Mouse (Mus musculus) ES-E14 (cell line): ENCODE data around the gene Fkbp7. TPM values are rescaled to one million over a fixed set of nuclear protein-coding genes. Genes with fewer than 3 reads are reported as not detected.

Source experiments
- DNase-seq: peaks from one replicate; pipeline ENCODE4 v3.0.0-alpha.2; 2013; ENCODE audit warnings: low read depth, low spot score
- H3K27ac ChIP-seq: 2 replicates; pipeline ENCODE4 v1.5.1; 2012; ENCODE audit warnings: low read depth, mild to moderate bottlenecking, low read length, moderate library complexity, mixed read lengths; ENCODE audit not compliant: poor library complexity, insufficient read depth, severe bottlenecking
- H3K36me3 ChIP-seq: 2 replicates; pipeline ENCODE4 v1.6.1; 2012; ENCODE audit warnings: mild to moderate bottlenecking, low read length, moderate library complexity, mixed read lengths; ENCODE audit not compliant: control insufficient read depth, poor library complexity, insufficient read depth, severe bottlenecking
- H3K4me1 ChIP-seq, 2 experiments: fragments of 150-350 bp in 1 of 2; sonication (generic) in 1 of 2; 2 replicates each; pipeline ENCODE4 v1.6.1; 2012; ENCODE audit warnings: low read length in 2 of 2, mild to moderate bottlenecking in 1 of 2, mixed read lengths in 1 of 2; ENCODE audit not compliant: control insufficient read depth in 2 of 2, insufficient read depth in 2 of 2, poor library complexity in 1 of 2
- H3K4me3 ChIP-seq, 2 experiments: fragments of 150-350 bp in 1 of 2; sonication (generic) in 1 of 2; 2 replicates each; pipeline ENCODE4 v1.5.1; 2012; ENCODE audit warnings: low read length in 2 of 2, low read depth in 1 of 2, mild to moderate bottlenecking in 1 of 2, mixed read lengths in 1 of 2; ENCODE audit not compliant: insufficient read depth in 1 of 2, poor library complexity in 1 of 2, severe bottlenecking in 1 of 2
- H3K9ac ChIP-seq: 2 replicates; pipeline ENCODE4 v1.6.1; 2012; ENCODE audit warnings: low read depth, mild to moderate bottlenecking, low read length, mixed read lengths; ENCODE audit not compliant: poor library complexity, insufficient read depth, severe bottlenecking
- H3K9me3 ChIP-seq: fragments of 150-350 bp; sonication (generic); 2 replicates; pipeline ENCODE4 v1.6.1; 2012; ENCODE audit warnings: low read depth, mild to moderate bottlenecking, low read length; ENCODE audit not compliant: control insufficient read depth, insufficient read depth
- CHD2 ChIP-seq: IDR thresholded peaks from 2 replicates; pipeline ENCODE4 v1.6.1; 2014; ENCODE audit warnings: mild to moderate bottlenecking, low read depth, low read length, inconsistent platforms
- HCFC1 ChIP-seq: IDR thresholded peaks from 2 replicates; pipeline ENCODE4 v1.6.1; 2012; ENCODE audit warnings: low read length, inconsistent platforms, borderline replicate concordance; ENCODE audit not compliant: insufficient read depth
- MAFK ChIP-seq: IDR thresholded peaks from 2 replicates; pipeline ENCODE4 v1.6.1; 2014; ENCODE audit warnings: mild to moderate bottlenecking, low read depth, low read length, inconsistent platforms; ENCODE audit not compliant: insufficient read depth
- ZC3H11A ChIP-seq: IDR thresholded peaks from 2 replicates; pipeline ENCODE4 v1.6.1; 2012; ENCODE audit warnings: low read depth, mild to moderate bottlenecking, inconsistent platforms, low read length, borderline replicate concordance
- ZNF384 ChIP-seq: IDR thresholded peaks from 2 replicates; pipeline ENCODE4 v1.6.1; 2012; ENCODE audit warnings: low read depth, low read length, inconsistent platforms
- in situ Hi-C, 2 experiments: fragments of 600-800 bp; cut with MboI; formaldehyde crosslinking; loops; one replicate each; pipeline ENCODE4 v1.15.1; 2025; ENCODE audit warnings: low sequenced_read_pairs in 2 of 2, inconsistent platforms in 1 of 2; ENCODE audit not compliant: unreplicated experiment in 2 of 2
- total RNA-seq: library from RNA; depleted of rRNA; stranded (reverse); fragments of 300-350 nt; gene quantifications from 2 replicates; pipeline ENCODE4 v1.2.3, GENCODE M21; 2012

Gene Fkbp7
- total RNA-seq, 1 experiment, result 6.2 TPM

DNA sequence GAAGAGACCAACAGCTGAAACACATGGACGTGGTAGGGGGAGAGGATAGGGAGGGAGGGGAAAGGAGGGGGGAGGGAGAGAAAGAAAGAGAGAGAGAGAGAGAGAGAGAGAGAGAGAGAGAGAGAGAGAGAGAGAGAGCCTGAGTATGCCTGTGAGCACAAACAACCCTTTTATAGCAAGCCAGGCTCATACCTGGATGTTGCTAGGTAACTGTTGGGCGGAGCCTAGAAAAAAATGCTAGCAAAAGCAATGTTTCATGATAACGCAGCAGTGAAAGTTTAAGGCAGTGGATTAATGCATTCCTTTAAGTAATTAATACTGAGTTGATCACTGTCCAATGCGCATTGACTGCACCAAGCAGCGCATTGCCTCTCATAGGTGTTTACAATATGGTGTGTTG, 18.3 kb downstream of the Fkbp7 start:
- Histone ChIP-seq H3K9ac (no peak overlapping the region), H3K9me3 (no peaks in the 10 kb centered on the region), H3K36me3 (no peaks in the 10 kb centered on the region), H3K27ac (no peak overlapping the region), H3K4me3 (no peak overlapping the region), H3K4me1 (no peaks in the 10 kb centered on the region)
- TF ChIP-seq MAFK (no peak), CHD2 (no peak), HCFC1 (no peak), ZC3H11A (no peak), ZNF384 (no peak)
- no peak for DNase-seq
- in situ Hi-C loops, result no loop called here

GRCm38 (mm10) chr2:76653070-76653469, 19.8 kb downstream of the Fkbp7 start:
- in situ Hi-C loops, result no loop called here
- no peak for DNase-seq
- H3K4me3 ChIP-seq, result no peak overlapping the region
- no peaks in the 10 kb centered on the region for H3K4me1 ChIP-seq
- H3K9me3 ChIP-seq, result no peaks in the 10 kb centered on the region
- TF ChIP-seq ZC3H11A (no peak), ZNF384 (no peak), CHD2 (no peak), MAFK (no peak)
- H3K27ac ChIP-seq, result no peak overlapping the region
- H3K36me3 ChIP-seq, result no peaks in the 10 kb centered on the region
- H3K9ac ChIP-seq, result no peak overlapping the region

DNA sequence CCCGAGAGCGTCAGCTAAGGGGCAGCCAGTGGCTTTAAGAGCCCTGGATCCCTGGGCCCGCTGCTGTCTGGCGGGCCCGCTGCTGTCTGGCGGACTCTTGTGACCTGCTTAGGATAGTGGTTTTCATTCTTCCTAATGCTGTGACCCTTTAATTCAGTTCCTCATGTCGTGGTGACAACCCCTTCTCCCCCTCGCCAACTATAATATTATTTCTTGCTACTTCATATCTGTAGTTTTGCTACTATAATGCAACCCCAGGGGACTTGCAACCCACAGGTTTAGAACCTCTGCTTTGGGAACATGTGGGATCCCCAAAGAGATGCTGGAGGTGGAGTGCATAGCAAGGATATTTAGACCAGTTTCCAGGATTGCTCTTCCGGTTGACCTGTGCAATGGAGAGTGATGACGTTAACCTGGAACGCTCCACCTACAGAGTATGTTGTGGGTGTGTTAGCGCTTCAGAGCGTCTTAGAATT, 24.2 kb downstream of the Fkbp7 start:
- in situ Hi-C loops, result no loop called here

GRCm38 (mm10) chr2:76647883-76648570, 24.9 kb downstream of the Fkbp7 start, which contains the start of the genes Prkra and Pjvk:
Gene Prkra, minus strand, starts transcription at chr2:76648015.
Gene Pjvk, plus strand, starts transcription at chr2:76648476.
- peak; percentile 98 for DNase-seq
- no peaks in the 10 kb centered on the region for H3K4me1 ChIP-seq
- TF ChIP-seq HCFC1, result peak; percentile 22; the same call in 1 of the 2 replicates
- no peak for TF ChIP-seq ZNF384
- H3K36me3 ChIP-seq, result no peaks in the 10 kb centered on the region
- no peak within 1 kb of the TSS for H3K27ac ChIP-seq
- H3K9ac ChIP-seq, result peak within 1 kb of the TSS; percentile 56
- H3K4me3 ChIP-seq, result peak within 1 kb of the TSS; percentile 70 to 89
- no peaks in the 10 kb centered on the region for H3K9me3 ChIP-seq
- in situ Hi-C loops, result no loop called here

More for the DNA sequence above, 24.2 kb downstream of the Fkbp7 start:
- no peaks in the 10 kb centered on the region for H3K9me3 ChIP-seq
- peak overlapping the region; percentile 56; the same call in 1 of the 2 replicates for H3K9ac ChIP-seq
- no peak overlapping the region for H3K27ac ChIP-seq
- TF ChIP-seq ZC3H11A (no peak), ZNF384 (no peak), MAFK (no peak), HCFC1 (no peak), CHD2 (no peak)
- no peak for DNase-seq
- no peaks in the 10 kb centered on the region for H3K4me1 ChIP-seq
- H3K36me3 ChIP-seq, result no peaks in the 10 kb centered on the region
- H3K4me3 ChIP-seq, result peak overlapping the region; percentile 33 to 78

DNA sequence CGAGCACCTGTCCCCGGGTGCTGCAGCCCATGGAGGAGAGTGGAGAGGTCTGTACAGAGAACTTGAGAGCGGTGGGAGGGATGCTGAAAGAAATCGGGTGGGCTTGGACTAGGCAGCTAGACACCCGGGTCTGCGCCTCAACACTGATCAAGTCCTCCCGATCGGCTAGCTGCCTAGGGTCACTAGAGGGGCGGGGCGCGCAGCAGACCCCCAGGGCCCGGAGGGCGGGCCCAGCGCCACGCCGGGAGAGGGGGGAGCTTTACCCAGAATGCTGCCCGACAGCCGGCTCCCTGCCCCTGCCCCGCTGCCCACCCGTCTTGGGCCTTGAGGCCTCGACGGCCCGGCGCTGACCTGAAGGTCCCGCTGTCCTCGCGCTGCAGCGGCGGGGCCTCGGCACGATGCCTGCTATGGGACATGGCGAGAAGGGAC, 25.5 kb downstream of the Fkbp7 start:
- in situ Hi-C loops, result no loop called here
- Histone ChIP-seq H3K4me3 (peak overlapping the region; percentile 70 to 89), H3K27ac (no peak overlapping the region), H3K9ac (peak overlapping the region; percentile 32), H3K36me3 (no peaks in the 10 kb centered on the region), H3K4me1 (no peaks in the 10 kb centered on the region), H3K9me3 (no peaks in the 10 kb centered on the region)
- no peak for TF ChIP-seq ZC3H11A
- TF ChIP-seq CHD2, result no peak
- TF ChIP-seq ZNF384, result no peak
- TF ChIP-seq HCFC1, result no peak
- TF ChIP-seq MAFK, result no peak
- no peak for DNase-seq
